Mouse (Mus musculus): ENCODE measurements around the gene Tmem260. TPM values are rescaled to one million over a fixed set of nuclear protein-coding genes. Genes with fewer than 3 reads are reported as not detected.
A peak's percentile ranks its signal among the peaks of the same experiment; 100 is the strongest.

Gene Tmem260
- total RNA-seq (2021) = 10 to 100 TPM; 20.0 to 30.4 TPM

DNA sequence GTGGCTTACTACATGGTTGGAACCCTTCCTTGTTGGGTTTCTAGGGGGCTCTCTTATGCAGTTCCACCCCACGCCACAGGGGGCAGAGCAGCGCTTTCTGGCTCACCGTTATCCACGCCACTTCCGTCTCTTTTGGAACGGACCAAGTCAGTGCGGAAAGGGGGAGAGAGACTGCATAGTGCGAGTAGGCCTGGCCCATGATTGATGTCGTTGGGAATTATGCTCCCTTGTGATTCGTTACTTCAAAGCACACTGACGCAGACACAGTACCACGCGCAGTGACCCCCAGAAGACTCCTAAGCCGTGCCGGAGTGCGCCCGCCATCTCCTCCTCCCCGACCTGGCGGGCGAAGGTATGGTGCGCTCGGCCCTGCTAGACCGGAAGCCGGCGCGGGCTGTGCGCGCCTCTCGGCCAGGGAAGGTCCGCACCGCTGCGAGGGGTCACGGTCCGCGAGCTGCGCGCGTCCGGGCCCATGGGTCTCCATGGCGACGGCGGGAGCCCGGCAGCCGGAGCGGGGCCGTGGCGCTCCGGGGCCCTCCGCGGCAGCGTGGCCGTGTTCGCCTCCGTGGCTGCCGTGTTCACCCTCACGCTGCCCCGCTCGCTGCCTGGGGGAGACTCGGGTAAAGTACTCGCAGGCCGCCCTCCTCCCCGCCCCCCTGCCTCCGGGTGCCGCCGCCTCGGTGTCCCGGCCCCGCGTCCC lies at the start of gene Tmem260:
Gene Tmem260, plus strand, starts transcription at position 141 of the 700 bp plus-strand sequence.
- intact Hi-C loops (cut with DNase I) = loop anchor here (2.0 to 5.0 kb wide), 2 partner anchors 75 to 621 kb away; partner anchors contain the start of genes Ap5m1 and Exoc5
- DNase-seq (ENCODE audit: low spot score in 2 of 2) = peak; percentile 92 to 93

DNA sequence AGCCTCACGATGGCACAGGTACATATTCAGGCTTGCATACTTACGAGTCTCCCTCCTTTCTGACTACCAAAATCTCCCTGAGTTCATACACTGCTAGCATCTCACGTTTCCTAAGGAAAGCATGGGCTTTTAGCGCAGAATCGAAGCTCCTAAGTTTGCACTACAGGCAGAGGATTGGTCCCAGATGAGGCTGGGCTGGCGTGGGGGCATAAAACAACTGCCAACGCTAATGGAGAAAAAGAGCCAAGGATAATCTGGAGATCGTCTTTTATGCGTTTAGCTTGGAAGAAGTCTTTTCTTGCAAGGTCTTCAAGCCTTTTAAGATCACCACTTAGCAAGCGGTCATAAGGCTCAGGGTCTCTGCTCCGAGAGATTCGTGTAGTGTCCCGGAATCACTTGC lies 39.8 kb upstream of the Tmem260 start:
- intact Hi-C loops (cut with DNase I) = no loop called here
- no peak for DNase-seq (ENCODE audit: low spot score in 2 of 2)

DNA sequence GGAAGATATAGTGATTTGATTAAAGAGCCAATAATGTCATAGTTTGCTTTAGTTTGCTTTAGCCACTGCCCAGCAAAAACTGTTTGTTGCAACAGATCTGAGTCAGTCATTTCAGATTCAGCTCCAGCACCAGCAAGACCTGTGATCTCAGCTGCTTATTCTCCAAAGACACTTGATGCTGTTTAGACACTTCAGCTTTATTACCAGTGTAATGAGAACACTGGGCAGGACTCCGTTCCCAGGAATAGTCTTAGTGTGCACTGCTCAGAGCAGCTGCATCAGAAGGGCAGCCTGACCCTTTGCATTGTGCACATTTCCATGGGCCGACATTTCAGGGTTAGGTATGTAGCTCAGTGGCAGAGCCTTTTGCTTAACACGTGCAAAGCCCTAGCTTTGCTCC lies 28.9 kb upstream of the Tmem260 start:
- DNase-seq (ENCODE audit: low spot score in 2 of 2) = no peak

DNA sequence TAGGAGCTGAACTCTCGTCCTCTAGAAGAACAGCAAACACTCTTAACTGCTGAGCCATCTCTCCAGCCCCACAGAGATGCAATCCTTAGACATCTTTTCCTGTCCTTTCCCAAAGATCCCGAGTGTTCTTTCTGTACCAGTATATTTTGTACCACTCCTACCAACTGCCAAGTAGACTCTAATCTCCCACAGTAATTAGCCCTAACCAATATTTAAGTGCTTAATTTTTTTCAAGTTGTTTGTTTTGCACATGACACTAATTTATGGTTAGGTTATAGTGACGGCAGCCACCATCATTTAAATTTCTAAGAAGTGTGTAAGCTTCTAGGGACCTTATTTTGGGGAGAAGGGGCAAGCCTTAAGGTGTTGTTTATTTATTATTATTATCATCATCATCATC lies 27.7 kb upstream of the Tmem260 start:
- intact Hi-C loops (cut with DNase I) = no loop called here
- no peak for DNase-seq (ENCODE audit: low spot score in 2 of 2)

More for the DNA sequence above, 28.9 kb upstream of the Tmem260 start:
- intact Hi-C loops (cut with DNase I) = no loop called here

GRCm38 (mm10) chr14:48418672-48419071 lies 27.3 kb upstream of the Tmem260 start:
- intact Hi-C loops (cut with DNase I) = no loop called here
- no peak for DNase-seq (ENCODE audit: low spot score in 2 of 2)

DNA sequence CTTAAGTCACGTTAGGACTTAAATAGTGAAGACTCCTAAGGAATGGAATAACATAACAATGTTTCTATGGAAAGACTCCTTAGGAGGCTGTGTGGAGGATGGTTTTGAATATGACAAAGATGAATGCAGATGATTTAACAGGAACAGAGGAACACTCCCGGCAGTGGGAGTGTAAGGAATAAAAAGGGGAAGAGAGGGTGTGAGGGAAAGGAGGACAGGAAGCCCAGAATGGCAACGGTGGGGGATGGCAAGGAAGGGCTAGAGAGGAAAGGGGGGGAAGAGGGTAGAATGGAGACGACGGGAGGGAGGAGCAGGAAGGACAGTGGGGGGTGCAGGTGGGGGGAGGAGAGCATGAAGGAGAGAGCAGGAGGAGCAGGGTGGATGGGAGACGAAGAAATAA lies 24.4 kb upstream of the Tmem260 start:
- DNase-seq (ENCODE audit: low spot score in 2 of 2) = peak; percentile 53 to 60
- intact Hi-C loops (cut with DNase I) = no loop called here

- DNase-seq (ENCODE audit: low spot score in 2 of 2) = peak; percentile 42 to 45
These were observed 23.9 kb upstream of the Tmem260 start for GRCm38 (mm10) chr14:48421996-48422395.

DNA sequence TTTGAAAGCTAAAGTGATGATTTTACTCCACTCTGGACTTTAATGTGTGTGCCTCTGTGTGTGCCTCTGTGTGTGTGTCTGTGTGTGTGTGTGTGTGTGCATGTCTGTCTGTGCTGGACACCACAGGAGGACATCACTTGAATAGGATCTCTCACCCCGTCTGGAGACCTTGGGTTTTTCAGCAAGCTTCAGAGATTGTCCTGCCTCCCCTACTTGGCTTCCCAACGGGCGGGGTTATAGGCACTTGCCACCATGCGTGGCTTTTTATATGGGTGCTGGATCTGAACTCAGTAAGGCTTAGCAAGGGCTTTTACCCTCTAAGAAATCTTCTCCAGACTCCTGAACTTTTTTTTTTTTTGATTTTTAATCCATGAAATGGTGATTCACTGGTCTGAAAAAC lies 23.5 kb upstream of the Tmem260 start:
- DNase-seq (ENCODE audit: low spot score in 2 of 2) = peak in 1 of 2 experiments; percentile 8
- intact Hi-C loops (cut with DNase I) = no loop called here

More at GRCm38 (mm10) chr14:48421996-48422395, 23.9 kb upstream of the Tmem260 start:
- intact Hi-C loops (cut with DNase I) = no loop called here

DNA sequence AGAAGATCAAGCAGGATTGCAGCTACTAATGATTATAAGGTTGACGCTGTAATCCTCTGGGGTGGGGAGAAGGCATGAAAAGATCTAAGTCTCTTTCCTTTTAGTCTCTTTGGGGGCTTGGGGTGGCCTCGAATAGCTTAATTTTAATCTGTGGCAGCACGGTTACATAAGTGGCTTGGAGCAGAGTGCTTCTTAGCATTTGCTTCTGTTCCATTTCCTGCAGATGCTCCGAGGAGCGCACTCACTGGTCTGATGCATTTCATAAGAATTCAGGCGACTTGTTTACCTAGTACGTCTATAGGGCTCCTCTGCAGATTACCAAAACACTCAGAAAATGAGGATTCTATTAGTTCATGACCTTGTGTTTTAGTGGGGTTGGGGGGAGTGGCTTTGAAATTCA lies 23.0 kb upstream of the Tmem260 start:
- intact Hi-C loops (cut with DNase I) = no loop called here

GRCm38 (mm10) chr14:48431978-48432377 lies 13.9 kb upstream of the Tmem260 start:
- intact Hi-C loops (cut with DNase I) = no loop called here
- DNase-seq (ENCODE audit: low spot score in 2 of 2) = no peak

More for the DNA sequence above, 23.0 kb upstream of the Tmem260 start:
- peak; percentile 27 for DNase-seq (ENCODE audit: low spot score in 2 of 2)

GRCm38 (mm10) chr14:48443796-48444195 lies 2.1 kb upstream of the Tmem260 start:
- DNase-seq (ENCODE audit: low spot score in 2 of 2) = no peak
- intact Hi-C loops (cut with DNase I) = no loop called here

DNA sequence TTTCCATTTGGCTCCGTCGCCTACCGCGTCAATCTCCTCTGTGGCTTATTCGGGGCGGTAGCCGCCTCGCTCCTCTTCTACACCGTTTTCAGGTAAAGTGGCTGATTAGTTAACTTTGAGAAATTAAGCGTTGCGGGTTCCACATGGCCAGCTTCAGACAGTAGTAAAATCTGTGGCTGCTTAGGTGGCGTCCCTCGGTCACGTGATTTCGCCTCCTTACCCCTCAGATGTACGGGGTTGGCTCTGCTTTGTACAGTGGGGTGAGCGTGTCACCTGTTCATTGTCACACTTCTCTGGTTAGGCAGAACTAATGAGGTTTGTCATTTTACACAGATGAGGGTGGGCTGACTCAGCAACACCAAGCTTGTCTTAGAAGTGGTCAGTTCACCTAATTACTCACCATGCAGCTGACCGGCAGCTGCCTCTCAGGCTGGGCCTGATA lies 6.1 kb downstream of the Tmem260 start:
- DNase-seq (ENCODE audit: low spot score in 2 of 2) = no peak
- intact Hi-C loops (cut with DNase I) = no loop called here

GRCm38 (mm10) chr14:48453411-48453810 lies 7.5 kb downstream of the Tmem260 start:
- DNase-seq (ENCODE audit: low spot score in 2 of 2) = no peak
- intact Hi-C loops (cut with DNase I) = no loop called here

GRCm38 (mm10) chr14:48456305-48457092 lies 10.6 kb downstream of the Tmem260 start:
- DNase-seq (ENCODE audit: low spot score in 2 of 2) = no peak

GRCm38 (mm10) chr14:48457288-48457938 lies 11.5 kb downstream of the Tmem260 start:
- DNase-seq (ENCODE audit: low spot score in 2 of 2) = no peak
- intact Hi-C loops (cut with DNase I) = loop anchor here (2.0 kb wide), 1 partner anchor 25 kb away; no protein-coding TSS in a partner anchor

More at GRCm38 (mm10) chr14:48456305-48457092, 10.6 kb downstream of the Tmem260 start:
- intact Hi-C loops (cut with DNase I) = loop anchor here (2.0 kb wide), 1 partner anchor 26 kb away; no protein-coding TSS in a partner anchor

- no peak for DNase-seq (ENCODE audit: low spot score in 2 of 2)
- intact Hi-C loops (cut with DNase I) = no loop called here
These were observed 13.0 kb downstream of the Tmem260 start for GRCm38 (mm10) chr14:48458901-48459300.

DNA sequence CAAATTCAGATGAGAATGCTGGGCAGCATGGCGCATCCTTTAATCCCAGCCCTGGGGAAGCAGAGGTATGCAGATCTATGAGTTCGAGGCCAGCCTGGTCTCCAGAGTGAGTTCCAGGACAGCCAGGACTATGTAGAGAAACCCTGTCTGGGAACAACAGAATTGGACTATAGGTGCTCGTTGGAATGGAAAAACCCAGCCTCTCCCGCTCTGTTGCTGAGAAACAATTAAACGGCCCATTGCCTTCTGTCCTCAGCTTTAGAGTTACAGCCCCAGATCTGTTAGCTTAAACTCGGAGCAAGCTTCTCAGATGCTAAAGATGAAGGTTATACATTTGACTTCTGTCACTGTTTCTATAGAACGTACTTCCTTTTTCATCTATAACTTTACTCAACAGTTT lies 22.4 kb downstream of the Tmem260 start:
- DNase-seq (ENCODE audit: low spot score in 2 of 2) = no peak
- intact Hi-C loops (cut with DNase I) = no loop called here

DNA sequence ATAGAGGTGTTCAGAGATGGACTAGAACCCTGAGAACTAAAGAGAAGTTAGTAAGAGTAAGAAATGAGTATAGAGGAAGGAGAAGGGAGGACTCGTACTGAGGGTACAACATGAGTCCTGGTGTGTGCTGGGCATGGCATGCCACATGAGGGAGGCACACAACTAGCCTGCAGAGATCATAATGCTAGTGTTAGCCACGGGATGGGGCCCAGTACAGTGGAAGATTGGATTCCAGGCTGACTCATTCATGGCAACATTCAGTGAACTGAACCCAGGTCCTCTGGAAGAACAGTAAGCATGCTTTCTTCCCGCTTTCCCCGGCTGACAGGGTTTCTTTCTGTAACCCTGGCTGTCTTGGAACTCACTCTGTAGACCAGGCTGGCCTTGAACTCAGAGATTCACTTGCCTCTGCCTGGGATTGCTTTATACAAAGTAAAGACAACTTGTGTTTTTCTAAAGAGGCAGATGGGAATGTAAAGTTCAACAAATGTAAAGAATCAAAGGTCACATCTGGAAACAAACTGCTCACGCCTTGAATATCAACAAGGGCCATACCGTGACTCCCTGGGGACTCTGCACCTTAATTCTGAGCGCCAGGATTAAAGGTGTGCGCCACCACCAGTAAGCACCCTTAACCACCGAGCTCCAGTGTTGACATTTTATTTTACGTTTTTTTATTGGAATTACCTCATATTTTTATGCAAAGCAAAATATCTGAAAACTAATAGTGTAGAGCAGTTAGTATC lies 25.0 kb downstream of the Tmem260 start:
- DNase-seq (ENCODE audit: low spot score in 2 of 2) = no peak
- intact Hi-C loops (cut with DNase I) = no loop called here

- DNase-seq (ENCODE audit: low spot score in 2 of 2) = peak; percentile 80 to 82
- intact Hi-C loops (cut with DNase I) = no loop called here
These were observed 26.3 kb downstream of the Tmem260 start for GRCm38 (mm10) chr14:48472179-48472578.

All from left cerebral cortex, postnatal 36 days (tissue).